In the genomic region with DNA sequence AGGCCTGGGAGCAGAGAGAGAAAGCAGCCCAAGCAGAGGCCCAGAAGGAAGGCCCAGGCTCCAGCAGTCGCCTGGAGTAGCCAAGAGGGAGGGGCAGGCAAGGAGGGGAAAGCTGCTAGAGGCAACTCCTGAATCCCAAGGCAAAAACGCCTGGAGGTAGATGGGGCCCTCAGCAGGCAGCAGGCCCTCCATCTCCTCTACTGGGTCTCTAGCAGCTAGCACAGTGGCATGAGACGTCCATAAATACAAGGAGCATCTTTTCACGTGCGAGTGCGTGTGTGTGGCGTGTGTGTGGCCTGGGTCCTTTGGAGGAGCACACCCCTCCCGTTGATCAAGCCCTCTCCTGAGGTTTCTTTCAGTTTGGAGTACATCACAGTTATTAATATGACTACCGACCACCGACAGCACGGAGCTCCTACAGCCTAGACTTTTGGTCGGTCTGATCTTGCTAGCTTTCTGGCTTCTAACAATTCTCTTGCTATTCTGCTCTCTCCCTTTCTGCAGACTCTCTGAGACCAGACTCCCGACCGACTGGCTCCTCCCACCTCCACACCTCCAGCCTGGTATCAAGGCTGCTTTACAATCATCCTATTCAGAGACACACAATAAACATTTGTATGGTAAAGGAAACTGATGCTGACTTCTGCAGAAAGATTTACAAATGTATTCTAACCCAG, we compare ENCODE assay signal across 8 mouse cellular contexts. TPM values are rescaled to one million over a fixed set of nuclear protein-coding genes. Genes with fewer than 3 reads are reported as not detected.
A peak's percentile ranks its signal among the peaks of the same experiment; 100 is the strongest.
DNase-seq lines count a peak whose midpoint lies in the region; ATAC-seq and TF ChIP-seq lines count a peak whose summit lies in the region.

No protein-coding gene starts in this region.

- no peak overlapping the region for H3K4me3 ChIP-seq in lung, embryonic 15.5 days
- H3K4me3 ChIP-seq in lung, adult 2 months (replicated peaks; ENCODE audit: extremely low read depth, low read depth, low read length): no peak overlapping the region
- H3K4me3 ChIP-seq in embryonic facial prominence, embryonic 13.5 days: no peak overlapping the region
- H3K4me3 ChIP-seq in intestine, postnatal 0 days (ENCODE audit: low read depth, low read length): no peak overlapping the region

- no peak for TF ChIP-seq POLR2A in lung, adult 2 months (IDR thresholded peaks at IDR 0.05; ENCODE audit: borderline replicate concordance, extremely low read depth, low read depth, low read length)

- no peaks in the 10 kb centered on the region for H3K9me3 ChIP-seq in lung, embryonic 15.5 days
- no peaks in the 10 kb centered on the region for H3K9me3 ChIP-seq in embryonic facial prominence, embryonic 13.5 days
- no peaks in the 10 kb centered on the region for H3K9me3 ChIP-seq in intestine, postnatal 0 days (ENCODE audit: control insufficient read depth)

- no peak for ATAC-seq in lung, embryonic 15.5 days (ENCODE audit: borderline replicate concordance, extremely low read depth, low FRiP score, low TSS enrichment)
- ATAC-seq in embryonic facial prominence, embryonic 13.5 days (ENCODE audit: insufficient number of reproducible peaks, insufficient read depth, low FRiP score, low TSS enrichment, low read depth): no peak
- no peak for ATAC-seq in intestine, postnatal 0 days

- WGBS in lung, embryonic 15.5 days: 13% methylated on average over 14 of the region's 14 CpGs
- WGBS in lung, adult 2 months: 34% methylated on average over 14 of the region's 14 CpGs
- 7% methylated on average over 14 of the region's 14 CpGs for WGBS in embryonic facial prominence, embryonic 13.5 days
- 29% methylated on average over 14 of the region's 14 CpGs for whole genome bisulfite sequencing in intestine, postnatal 0 days

- no peaks in the 10 kb centered on the region for H3K27me3 ChIP-seq in lung, embryonic 15.5 days
- no peaks in the 10 kb centered on the region for H3K27me3 ChIP-seq in embryonic facial prominence, embryonic 13.5 days
- H3K27me3 ChIP-seq in intestine, postnatal 0 days (replicated peaks; ENCODE audit: control insufficient read depth, insufficient read depth, low read length): no peaks in the 10 kb centered on the region

- H3K9ac ChIP-seq in lung, embryonic 15.5 days: no peak overlapping the region
- peak overlapping the region; percentile 59 for H3K9ac ChIP-seq in embryonic facial prominence, embryonic 13.5 days
- H3K9ac ChIP-seq in intestine, postnatal 0 days (ENCODE audit: low read depth, low read length): no peak overlapping the region

- intact Hi-C loops in left cerebral cortex, postnatal 4 days (cut with DNase I): no loop called here

- no peak for DNase-seq in lung, adult 2 months
- peak; percentile 29 for DNase-seq in retina, postnatal 1 day
- no peak for DNase-seq in left cerebral cortex, postnatal 4 days
- no peak for DNase-seq in B cell, adult 2 months
- DNase-seq in ovary, postnatal 36 days (ENCODE audit: low spot score): no peak

- no peak for TF ChIP-seq CTCF in lung, adult 2 months (IDR thresholded peaks at IDR 0.05; ENCODE audit: insufficient read depth, low read length)
- no peak for TF ChIP-seq CTCF in intestine, postnatal 0 days (IDR thresholded peaks at IDR 0.05; ENCODE audit: low read depth)

- peak overlapping the region; percentile 21; the same call in 1 of the 2 replicates for H3K4me2 ChIP-seq in lung, embryonic 15.5 days
- peak overlapping the region; percentile 81 for H3K4me2 ChIP-seq in embryonic facial prominence, embryonic 13.5 days
- peak overlapping the region; percentile 38 for H3K4me2 ChIP-seq in intestine, postnatal 0 days (replicated peaks; ENCODE audit: low read depth)

- no peaks in the 10 kb centered on the region for H3K36me3 ChIP-seq in lung, embryonic 15.5 days
- H3K36me3 ChIP-seq in embryonic facial prominence, embryonic 13.5 days: no peaks in the 10 kb centered on the region
- no peaks in the 10 kb centered on the region for H3K36me3 ChIP-seq in intestine, postnatal 0 days (ENCODE audit: control insufficient read depth, insufficient read depth)

- H3K27ac ChIP-seq in lung, embryonic 15.5 days: peak overlapping the region; percentile 38; the same call in 1 of the 2 replicates
- peak overlapping the region; percentile 88 for H3K27ac ChIP-seq in embryonic facial prominence, embryonic 13.5 days
- peak overlapping the region; percentile 10 for H3K27ac ChIP-seq in intestine, postnatal 0 days (ENCODE audit: low read depth, low read length)

- peaks cover 46% of the 10 kb centered on the region for H3K4me1 ChIP-seq in lung, embryonic 15.5 days
- H3K4me1 ChIP-seq in lung, adult 2 months (ENCODE audit: control insufficient read depth, insufficient read depth, low read length): no peaks in the 10 kb centered on the region
- peaks cover 51% of the 10 kb centered on the region for H3K4me1 ChIP-seq in embryonic facial prominence, embryonic 13.5 days
- peaks cover 7% of the 10 kb centered on the region; the same call in 1 of the 2 replicates for H3K4me1 ChIP-seq in intestine, postnatal 0 days (replicated peaks; ENCODE audit: control insufficient read depth, insufficient read depth, low read length)

RNA-seq across cellular contexts. Expression of gene Srsf9, which starts 9.9 kb away (rescaled TPM):
- polyA plus RNA-seq in lung, embryonic 15.5 days (2015; fragmentation: Nextera tagmentation; extraction: Ambion mirVana): 262 and 286 TPM in 2 replicates
- 46.0 and 49.0 TPM in 2 replicates for polyA plus RNA-seq in lung, adult 2 months (2012; rRNA removed)
- polyA plus RNA-seq in embryonic facial prominence, embryonic 13.5 days (2015; fragmentation: Nextera tagmentation; extraction: Ambion mirVana): 343 and 378 TPM in 2 replicates
- 105 and 117 TPM in 2 replicates for polyA plus RNA-seq in intestine, postnatal 0 days (2015; fragmentation: Nextera tagmentation; extraction: Ambion mirVana)
- 10 to 100 TPM; 58.7 to 59.4 TPM for total RNA-seq in left cerebral cortex, postnatal 4 days (2021)

RNA-seq across cellular contexts. Expression of gene Dynll1, which starts 16.3 kb away (rescaled TPM):
- 1,439 and 1,513 TPM in 2 replicates for polyA plus RNA-seq in lung, embryonic 15.5 days (2015; fragmentation: Nextera tagmentation; extraction: Ambion mirVana)
- 314 and 332 TPM in 2 replicates for polyA plus RNA-seq in lung, adult 2 months (2012; rRNA removed)
- 1,732 and 1,829 TPM in 2 replicates for polyA plus RNA-seq in embryonic facial prominence, embryonic 13.5 days (2015; fragmentation: Nextera tagmentation; extraction: Ambion mirVana)
- 510 and 539 TPM in 2 replicates for polyA plus RNA-seq in intestine, postnatal 0 days (2015; fragmentation: Nextera tagmentation; extraction: Ambion mirVana)
- 100 to 1,000 TPM; 678 to 766 TPM for total RNA-seq in left cerebral cortex, postnatal 4 days (2021)

RNA-seq across cellular contexts. Expression of gene Gatc, which starts 23.9 kb away (rescaled TPM):
- 20.7 and 24.2 TPM in 2 replicates for polyA plus RNA-seq in lung, embryonic 15.5 days (2015; fragmentation: Nextera tagmentation; extraction: Ambion mirVana)
- polyA plus RNA-seq in lung, adult 2 months (2012; rRNA removed): 11.3 and 12.0 TPM in 2 replicates
- 31.1 and 32.1 TPM in 2 replicates for polyA plus RNA-seq in embryonic facial prominence, embryonic 13.5 days (2015; fragmentation: Nextera tagmentation; extraction: Ambion mirVana)
- 12.9 and 15.2 TPM in 2 replicates for polyA plus RNA-seq in intestine, postnatal 0 days (2015; fragmentation: Nextera tagmentation; extraction: Ambion mirVana)
- total RNA-seq in left cerebral cortex, postnatal 4 days (2021): 10 to 100 TPM; 29.6 to 29.7 TPM

RNA-seq across cellular contexts. Expression of gene Triap1, which starts 23.9 kb away (rescaled TPM):
- 65.4 and 66.0 TPM in 2 replicates for polyA plus RNA-seq in lung, embryonic 15.5 days (2015; fragmentation: Nextera tagmentation; extraction: Ambion mirVana)
- polyA plus RNA-seq in lung, adult 2 months (2012; rRNA removed): 9.2 and 10.8 TPM in 2 replicates
- polyA plus RNA-seq in embryonic facial prominence, embryonic 13.5 days (2015; fragmentation: Nextera tagmentation; extraction: Ambion mirVana): 58.0 and 64.4 TPM in 2 replicates
- polyA plus RNA-seq in intestine, postnatal 0 days (2015; fragmentation: Nextera tagmentation; extraction: Ambion mirVana): 49.8 and 51.9 TPM in 2 replicates
- total RNA-seq in left cerebral cortex, postnatal 4 days (2021): 10 to 100 TPM; 30.3 to 30.5 TPM

RNA-seq across cellular contexts. Expression of gene Cox6a1, which starts 31.7 kb away (rescaled TPM):
- 891 and 915 TPM in 2 replicates for polyA plus RNA-seq in lung, embryonic 15.5 days (2015; fragmentation: Nextera tagmentation; extraction: Ambion mirVana)
- polyA plus RNA-seq in lung, adult 2 months (2012; rRNA removed): 2,050 and 2,118 TPM in 2 replicates
- 786 and 801 TPM in 2 replicates for polyA plus RNA-seq in embryonic facial prominence, embryonic 13.5 days (2015; fragmentation: Nextera tagmentation; extraction: Ambion mirVana)
- 2,037 and 2,087 TPM in 2 replicates for polyA plus RNA-seq in intestine, postnatal 0 days (2015; fragmentation: Nextera tagmentation; extraction: Ambion mirVana)
- 100 to 1,000 TPM; 489 to 518 TPM for total RNA-seq in left cerebral cortex, postnatal 4 days (2021)

Comparison
In these comparisons a context has a peak if more than half of its experiments do, and no peak if none do; other contexts are left out.
1. H3K27ac ChIP-seq: peak in every context shown above with its lines; median percentile 88 in embryonic facial prominence, embryonic 13.5 days; 38 in lung, embryonic 15.5 days; 10 in intestine, postnatal 0 days.
2. H3K4me2 ChIP-seq: peak in every context shown above with its lines; median percentile 81 in embryonic facial prominence, embryonic 13.5 days; 38 in intestine, postnatal 0 days; 21 in lung, embryonic 15.5 days.